Mouse (Mus musculus) hindbrain, embryonic 16.5 days (tissue): ENCODE data around the gene Prim1. TPM values are rescaled to one million over a fixed set of nuclear protein-coding genes. Genes with fewer than 3 reads are reported as not detected.
"Not testable (repeated sequence)": the region's sequence is repeated elsewhere in the genome, so short reads cannot be mapped to it uniquely, and the experiment has no call there.

ENCODE experiments used
- ATAC-seq: fragments of 200-750 bp; cut with Nextera tagmentation; 2 replicates; pipeline ENCODE4 v1.8.0; 2017; ENCODE audit warnings: moderate TSS enrichment, moderate library complexity
- H3K27ac ChIP-seq: fragments of 300-500 bp; sonication (generic); 2 replicates; pipeline ENCODE4 v1.5.1; 2014; ENCODE audit warnings: low read depth, mild to moderate bottlenecking, control low read depth, low read length, moderate library complexity
- H3K27me3 ChIP-seq: fragments of 300-500 bp; sonication (generic); replicated peaks from 2 replicates; pipeline ENCODE4 v1.6.1; 2014; ENCODE audit warnings: low read length; ENCODE audit not compliant: control insufficient read depth, insufficient read depth
- H3K36me3 ChIP-seq: fragments of 300-500 bp; sonication (generic); 2 replicates; pipeline ENCODE4 v1.6.1; 2014; ENCODE audit warnings: mild to moderate bottlenecking, low read length, moderate library complexity, mixed read lengths; ENCODE audit not compliant: control insufficient read depth, insufficient read depth
- H3K4me1 ChIP-seq: fragments of 300-500 bp; sonication (generic); 2 replicates; pipeline ENCODE4 v1.6.1; 2014; ENCODE audit warnings: low read depth, low read length; ENCODE audit not compliant: control insufficient read depth, insufficient read depth
- H3K4me2 ChIP-seq: fragments of 300-500 bp; sonication (generic); 2 replicates; pipeline ENCODE4 v1.6.1; 2014; ENCODE audit warnings: mild to moderate bottlenecking, low read length, control low read depth, moderate library complexity
- H3K4me3 ChIP-seq: fragments of 300-500 bp; sonication (generic); 2 replicates; pipeline ENCODE4 v1.5.1; 2014; ENCODE audit warnings: mild to moderate bottlenecking, low read length, control low read depth, moderate library complexity
- H3K9ac ChIP-seq: fragments of 300-500 bp; sonication (generic); 2 replicates; pipeline ENCODE4 v1.6.1; 2014; ENCODE audit warnings: low read depth, mild to moderate bottlenecking, control low read depth, low read length, moderate library complexity
- H3K9me3 ChIP-seq: fragments of 300-500 bp; sonication (generic); 2 replicates; pipeline ENCODE4 v1.6.1; 2014; ENCODE audit warnings: mild to moderate bottlenecking, low read length, moderate library complexity; ENCODE audit not compliant: control insufficient read depth
- WGBS: fragments of 180-500 bp; shearing (Covaris S2); extraction: QIAGEN DNeasy Blood & Tissue Kit; methylation state at CpG from one replicate; pipeline ENCODE4 v1.1.7; 2014; 5-methylcytosine and 5-hydroxymethylcytosine counted together
- polyA plus RNA-seq: library from polyadenylated mRNA; unstranded; fragments of >200 nt; fragmentation: Nextera tagmentation; extraction: Ambion mirVana; gene quantifications from 2 replicates; pipeline ENCODE4 v1.2.1, GENCODE M21; 2015

Prim1 gene
- polyA plus RNA-seq, 1 experiment from 2014 or later, result 37.2 TPM

DNA sequence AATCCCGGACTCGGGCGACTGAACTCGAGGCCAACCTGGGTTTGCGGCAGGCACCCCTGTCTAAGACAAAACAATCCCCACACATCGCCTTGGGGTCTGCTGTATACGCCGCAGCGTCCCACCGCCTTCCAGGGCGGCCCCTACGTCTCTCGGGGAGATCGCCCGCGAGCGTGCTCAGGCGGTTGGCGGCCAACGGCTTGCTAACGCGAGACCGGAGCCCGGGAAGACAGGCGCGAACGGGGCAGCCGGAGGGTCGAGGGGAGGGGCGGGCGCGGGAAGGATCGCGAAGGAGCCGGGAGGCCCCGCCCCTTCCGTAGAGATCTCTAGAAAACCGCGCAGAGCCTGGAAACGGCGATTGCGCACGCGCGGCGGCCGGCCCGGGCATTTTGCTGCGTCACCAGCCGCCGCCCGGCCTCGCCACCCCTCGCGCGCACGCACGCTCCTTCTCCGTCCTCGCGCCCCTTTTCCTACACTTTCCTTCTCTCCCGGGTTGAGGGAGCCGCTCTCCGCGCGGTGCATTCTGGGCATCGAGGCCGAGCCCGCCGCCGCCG lies 43.7 kb downstream of the Prim1 start, which contains the start of gene Ptges3:
TSS of gene Ptges3 (plus strand) at position 354 of the 551 bp plus-strand sequence.
- peak; percentile 95 for ATAC-seq
- WGBS, result under 1% methylated on average over 72 of the region's 72 CpGs
- Histone ChIP-seq H3K9me3 (no peaks in the 10 kb centered on the region), H3K4me3 (peak within 1 kb of the TSS; percentile 87), H3K4me2 (peak within 1 kb of the TSS; percentile 77), H3K27me3 (no peaks in the 10 kb centered on the region), H3K9ac (peak within 1 kb of the TSS; percentile 86), H3K27ac (peak within 1 kb of the TSS; percentile 98), H3K4me1 (peaks cover 21% of the 10 kb centered on the region), H3K36me3 (no peaks in the 10 kb centered on the region)

- under 1% methylated on average over 36 of the region's 62 CpGs for WGBS
- no peaks in the 10 kb centered on the region for H3K9me3 ChIP-seq
- H3K36me3 ChIP-seq, result no peaks in the 10 kb centered on the region
- H3K9ac ChIP-seq, result peak overlapping the region; percentile 86
- peak overlapping the region; percentile 87 for H3K4me3 ChIP-seq
- peaks cover 21% of the 10 kb centered on the region for H3K4me1 ChIP-seq
- peak overlapping the region; percentile 98 for H3K27ac ChIP-seq
- H3K27me3 ChIP-seq, result no peaks in the 10 kb centered on the region
- H3K4me2 ChIP-seq, result peak overlapping the region; percentile 77
- peak; percentile 28 for ATAC-seq
Observed at GRCm38 (mm10) chr10:128059207-128059981, 44.4 kb downstream of the Prim1 start.

GRCm38 (mm10) chr10:128061109-128061508 lies 46.1 kb downstream of the Prim1 start:
- Histone ChIP-seq H3K4me3 (no peak overlapping the region), H3K4me2 (peak overlapping the region; percentile 77), H3K36me3 (no peaks in the 10 kb centered on the region), H3K4me1 (peaks cover 21% of the 10 kb centered on the region), H3K9me3 (no peaks in the 10 kb centered on the region), H3K27ac (no peak overlapping the region), H3K9ac (no peak overlapping the region), H3K27me3 (no peaks in the 10 kb centered on the region)
- 80% methylated on average over 5 of the region's 5 CpGs for WGBS
- ATAC-seq, result no peak

GRCm38 (mm10) chr10:128062221-128062989 lies 47.4 kb downstream of the Prim1 start:
- H3K36me3 ChIP-seq, result no peaks in the 10 kb centered on the region
- H3K4me3 ChIP-seq, result no peak overlapping the region
- no peak overlapping the region for H3K27ac ChIP-seq
- 94% methylated on average over 6 of the region's 6 CpGs for WGBS
- peaks cover 21% of the 10 kb centered on the region for H3K4me1 ChIP-seq
- no peaks in the 10 kb centered on the region for H3K27me3 ChIP-seq
- ATAC-seq, result no peak
- H3K4me2 ChIP-seq, result no peak overlapping the region
- H3K9me3 ChIP-seq, result no peaks in the 10 kb centered on the region
- no peak overlapping the region for H3K9ac ChIP-seq

GRCm38 (mm10) chr10:128066072-128066471 lies 51.1 kb downstream of the Prim1 start:
- Histone ChIP-seq H3K27me3 (no peaks in the 10 kb centered on the region), H3K4me2 (no peak overlapping the region), H3K4me1 (peaks cover 5% of the 10 kb centered on the region), H3K9me3 (no peaks in the 10 kb centered on the region; the same call in 1 of the 2 replicates), H3K27ac (no peak overlapping the region), H3K9ac (no peak overlapping the region), H3K4me3 (no peak overlapping the region), H3K36me3 (peaks cover 11% of the 10 kb centered on the region)
- ATAC-seq, result no peak
- 90% methylated on average over 5 of the region's 5 CpGs for WGBS

DNA sequence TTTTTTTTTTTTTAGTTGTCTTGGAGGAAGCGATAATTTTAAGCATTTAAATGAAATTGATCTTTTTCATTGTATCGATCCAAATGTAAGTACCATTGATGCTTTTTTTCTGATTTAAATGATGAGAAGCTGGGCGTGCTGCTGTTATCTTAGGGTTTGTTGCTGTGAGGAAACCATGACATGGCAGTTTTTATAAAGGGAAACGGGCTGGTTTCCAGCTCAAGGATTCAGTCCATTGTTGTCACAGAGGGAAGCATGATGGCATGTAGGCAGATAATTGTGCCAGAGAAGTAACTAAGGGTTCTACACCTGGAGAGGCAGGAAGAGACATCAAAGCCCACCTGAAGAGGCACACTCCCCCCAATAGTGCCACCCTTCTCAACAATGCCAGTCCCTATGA lies 54.2 kb downstream of the Prim1 start:
- peaks cover 33% of the 10 kb centered on the region for H3K36me3 ChIP-seq
- no peak overlapping the region for H3K4me2 ChIP-seq
- WGBS, result 94% methylated on average over 4 of the region's 4 CpGs
- no peak overlapping the region for H3K9ac ChIP-seq
- no peak for ATAC-seq
- H3K9me3 ChIP-seq, result no peaks in the 10 kb centered on the region; the same call in 1 of the 2 replicates
- no peaks in the 10 kb centered on the region for H3K4me1 ChIP-seq
- H3K27ac ChIP-seq, result no peak overlapping the region
- no peak overlapping the region for H3K4me3 ChIP-seq
- no peaks in the 10 kb centered on the region for H3K27me3 ChIP-seq

DNA sequence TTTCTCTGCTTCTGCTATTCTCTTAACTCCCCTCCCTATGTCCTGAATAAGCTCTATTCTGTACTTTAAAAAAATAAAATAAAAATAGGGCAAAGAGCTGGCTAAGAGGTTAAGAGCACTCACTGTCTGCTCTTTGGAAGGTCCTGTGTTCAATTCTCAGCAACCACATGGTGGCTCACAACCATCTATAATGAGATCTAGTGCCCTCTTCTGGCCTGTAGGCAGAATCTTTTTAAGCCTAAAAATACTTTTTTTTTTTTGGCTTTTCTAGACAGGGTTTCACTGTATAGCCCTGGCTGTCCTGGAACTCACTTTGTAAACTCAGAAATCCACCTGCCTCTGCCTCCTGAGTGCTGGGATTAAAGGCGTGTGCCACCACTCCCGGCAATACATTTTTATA lies 55.5 kb downstream of the Prim1 start:
- H3K4me2 ChIP-seq, ATAC-seq, H3K27ac ChIP-seq, H3K9ac ChIP-seq, H3K4me3 ChIP-seq, H3K4me1 ChIP-seq, H3K27me3 ChIP-seq, H3K9me3 ChIP-seq: not testable (repeated sequence)
- peaks cover 34% of the 10 kb centered on the region for H3K36me3 ChIP-seq
- 94% methylated on average over 2 of the region's 2 CpGs for WGBS

DNA sequence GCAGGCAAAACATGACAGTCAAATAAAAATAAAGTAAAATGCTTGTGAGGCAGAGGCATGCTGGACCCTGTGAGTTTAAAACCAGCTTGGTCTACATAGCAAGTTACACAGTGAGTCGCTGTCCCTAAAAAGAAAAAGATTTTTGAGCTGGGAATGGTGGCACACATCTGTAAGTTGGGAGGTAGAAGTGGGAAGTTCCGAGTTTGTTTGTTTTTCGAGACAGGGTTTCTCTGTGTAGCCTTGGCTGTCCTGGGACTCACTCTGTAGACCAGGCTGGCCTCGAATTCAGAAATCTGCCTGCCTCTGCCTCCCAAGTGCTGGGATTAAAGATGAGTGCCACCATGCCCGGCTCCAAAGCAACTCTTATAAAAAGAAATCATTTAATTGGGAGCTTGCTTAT lies 63.3 kb downstream of the Prim1 start:
- not testable (repeated sequence) for H3K9me3 ChIP-seq, H3K9ac ChIP-seq, H3K27me3 ChIP-seq, H3K27ac ChIP-seq, H3K4me3 ChIP-seq, H3K4me2 ChIP-seq, ATAC-seq, H3K4me1 ChIP-seq
- 80% methylated on average over 5 of the region's 5 CpGs for whole genome bisulfite sequencing
- peaks cover 10% of the 10 kb centered on the region for H3K36me3 ChIP-seq
